Mouse (Mus musculus) lung, postnatal 36 days (tissue): ENCODE measurements around the gene 2700097O09Rik.
"Not testable (repeated sequence)": the region's sequence is repeated elsewhere in the genome, so short reads cannot be mapped to it uniquely, and the experiment has no call there.

Source experiments
- DNase-seq: peaks from one replicate; pipeline ENCODE4 v3.0.0; 2022; ENCODE audit warnings: mixed read lengths

The 2700097O09Rik gene

DNA sequence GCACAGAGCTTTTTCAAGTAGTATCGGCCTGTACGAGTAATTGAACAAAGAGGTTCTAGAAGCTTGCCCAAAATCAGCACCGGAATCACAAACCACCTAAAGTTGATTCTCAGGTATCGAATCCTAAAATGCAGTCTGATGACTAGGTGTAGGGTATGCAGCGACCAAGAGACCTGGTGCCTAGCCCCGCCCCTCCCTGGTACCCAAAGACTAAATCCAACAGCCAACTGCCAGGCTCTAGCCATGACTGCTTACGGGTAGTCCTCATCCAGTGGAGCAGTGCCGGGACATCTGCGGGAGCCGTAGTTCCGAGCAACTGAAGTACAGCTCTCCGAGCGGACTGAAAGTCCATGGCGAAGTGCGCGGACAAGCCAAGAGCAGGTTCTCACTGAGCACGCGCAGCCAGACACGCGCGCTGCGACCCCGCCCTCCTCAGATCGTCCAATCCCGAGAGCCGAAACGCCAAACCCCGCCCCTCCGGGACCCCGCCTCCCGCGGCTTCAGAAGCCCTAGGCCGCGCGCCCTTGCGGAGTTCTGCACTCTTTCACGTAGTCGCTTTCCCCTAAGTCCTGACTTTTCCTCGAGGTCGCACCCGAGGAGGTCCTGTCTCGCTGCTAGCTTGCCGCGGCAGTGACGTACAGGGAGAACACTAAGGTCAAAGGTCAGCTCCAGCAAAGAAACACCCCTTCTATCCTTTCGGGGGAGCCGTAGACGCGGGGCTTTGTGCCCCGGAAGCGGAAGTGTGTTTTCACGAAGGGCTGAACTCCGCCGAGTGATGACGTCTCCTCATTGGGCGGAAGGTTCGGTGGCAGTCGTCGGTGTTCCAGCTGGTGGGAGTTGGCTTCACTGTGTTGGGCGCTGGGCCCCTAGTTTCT, at the start of gene 2700097O09Rik, which contains the start of gene Srp54a:
Gene 2700097O09Rik, minus strand, starts transcription at position 385 of the 875 bp plus-strand sequence.
Gene Srp54a, plus strand, starts transcription at position 537 of the 875 bp plus-strand sequence.
- DNase-seq: peak; percentile 96

DNA sequence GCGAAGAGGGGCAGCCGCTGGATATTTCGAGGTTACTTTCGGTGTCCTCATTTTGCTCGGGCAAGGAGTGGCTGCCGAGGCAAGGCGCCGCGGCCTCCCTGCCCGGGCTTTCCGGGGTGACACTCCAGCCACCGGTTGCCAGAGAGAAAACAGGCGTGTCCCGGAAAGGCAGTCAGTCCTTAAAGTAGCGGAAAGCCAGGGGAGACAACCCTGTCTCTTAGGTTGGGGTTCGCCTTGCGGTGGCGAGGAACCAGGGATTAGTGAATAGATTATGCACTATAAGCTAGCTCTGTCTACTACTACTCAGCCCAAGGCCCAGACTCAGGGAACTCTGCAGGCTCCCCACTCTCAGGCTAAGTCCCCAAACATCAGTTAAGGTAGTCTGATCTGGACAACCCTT, 44.8 kb upstream of the 2700097O09Rik start:
- not testable (repeated sequence) for DNase-seq

DNA sequence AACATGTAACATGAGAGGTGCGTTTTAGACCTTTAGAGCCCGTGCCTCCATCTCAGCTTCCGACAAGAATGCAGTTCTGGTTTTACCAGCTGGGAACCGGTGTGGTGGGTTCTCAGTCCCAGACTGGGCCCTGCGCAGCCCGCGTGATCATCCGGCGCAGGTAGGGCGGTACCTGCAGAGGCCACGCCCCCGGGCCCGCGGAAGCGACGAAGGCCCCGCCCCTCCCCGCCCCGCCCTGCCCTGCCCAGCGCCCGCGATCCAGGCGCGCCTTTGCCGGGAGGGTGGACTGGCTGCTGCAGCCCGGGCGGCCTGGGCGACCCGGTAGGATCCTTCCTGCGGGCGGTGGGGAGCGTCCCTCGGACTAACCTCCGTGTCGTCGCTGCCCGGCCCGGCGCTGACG, 44.3 kb upstream of the 2700097O09Rik start, which contains the start of gene Fam177a:
Gene Fam177a, plus strand, starts transcription at position 228 of the 400 bp plus-strand sequence.
- DNase-seq: not testable (repeated sequence)

DNA sequence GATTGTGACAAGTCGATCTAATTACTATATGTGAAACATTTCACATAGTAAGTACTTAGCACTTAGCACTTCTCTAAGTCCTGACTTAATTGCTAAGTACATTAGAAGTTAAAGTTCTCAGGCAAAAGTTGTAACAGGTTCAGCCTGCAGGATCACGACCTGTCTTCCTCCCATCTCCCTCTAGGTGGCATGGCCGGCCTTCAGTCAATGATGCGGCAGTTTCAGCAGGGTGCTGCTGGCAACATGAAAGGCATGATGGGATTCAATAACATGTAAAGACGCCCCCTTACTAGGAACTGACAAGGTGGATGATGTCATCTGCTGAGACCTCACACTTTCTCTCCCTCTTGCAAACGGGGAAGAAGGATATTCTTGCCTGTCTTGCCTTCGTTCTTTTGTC, 32.7 kb upstream of the 2700097O09Rik start:
- DNase-seq: not testable (repeated sequence)

DNA sequence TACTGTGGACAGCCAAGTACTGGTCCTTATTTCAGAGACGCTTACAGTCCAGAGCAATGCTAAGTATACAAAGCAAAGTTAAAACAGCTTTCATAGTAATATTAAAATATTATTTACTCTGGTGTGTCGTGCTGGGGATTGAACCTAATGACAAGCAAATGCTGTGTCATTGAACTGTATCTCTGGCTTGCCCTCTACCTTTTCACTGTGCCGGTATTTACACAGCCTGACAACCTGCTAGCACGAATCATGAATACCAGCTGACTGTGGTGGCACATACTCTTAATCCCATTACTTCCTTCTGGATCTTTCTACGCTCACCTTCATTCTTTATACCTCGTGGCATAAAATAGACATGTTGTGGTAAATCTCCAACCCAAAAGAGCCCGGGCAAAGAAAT, 12.2 kb upstream of the 2700097O09Rik start:
- DNase-seq: not testable (repeated sequence)

DNA sequence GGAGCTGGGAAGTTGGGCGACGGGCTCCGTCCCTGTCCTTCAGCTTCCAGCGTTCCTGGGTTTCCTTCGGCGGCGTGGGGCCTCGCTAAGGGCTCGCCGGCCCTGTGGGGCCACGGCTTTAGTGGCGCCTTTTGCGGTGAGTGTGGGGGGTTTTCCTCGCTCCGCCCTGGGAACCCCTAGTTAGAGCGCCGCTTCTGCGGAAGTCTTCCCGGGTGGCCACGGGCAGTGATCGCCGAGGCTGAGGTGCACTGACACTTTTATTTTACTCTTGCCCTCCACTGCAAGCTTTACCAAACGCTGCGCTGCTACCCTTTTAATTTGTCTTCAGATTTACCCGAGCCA, 662 bp upstream of the 2700097O09Rik start:
- not testable (repeated sequence) for DNase-seq

DNA sequence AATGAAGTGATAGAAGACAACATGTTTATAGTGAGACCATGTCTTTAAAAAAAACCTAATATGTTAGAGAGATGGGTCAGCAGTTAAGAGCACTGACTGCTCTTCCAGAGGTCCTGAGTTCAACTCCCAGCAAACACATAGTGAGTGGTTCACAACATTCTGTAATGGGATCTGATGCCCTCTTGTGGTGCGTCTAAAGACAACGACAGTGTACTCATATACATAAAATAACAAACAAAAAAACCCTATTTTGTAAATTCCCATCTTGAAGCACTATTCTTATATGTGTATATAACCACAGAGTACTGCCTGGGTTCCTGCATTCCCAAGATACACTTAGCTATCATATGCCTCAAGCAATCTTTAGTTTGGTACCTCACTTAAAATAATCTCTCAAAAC, 1.2 kb downstream of the 2700097O09Rik start:
- DNase-seq: not testable (repeated sequence)

DNA sequence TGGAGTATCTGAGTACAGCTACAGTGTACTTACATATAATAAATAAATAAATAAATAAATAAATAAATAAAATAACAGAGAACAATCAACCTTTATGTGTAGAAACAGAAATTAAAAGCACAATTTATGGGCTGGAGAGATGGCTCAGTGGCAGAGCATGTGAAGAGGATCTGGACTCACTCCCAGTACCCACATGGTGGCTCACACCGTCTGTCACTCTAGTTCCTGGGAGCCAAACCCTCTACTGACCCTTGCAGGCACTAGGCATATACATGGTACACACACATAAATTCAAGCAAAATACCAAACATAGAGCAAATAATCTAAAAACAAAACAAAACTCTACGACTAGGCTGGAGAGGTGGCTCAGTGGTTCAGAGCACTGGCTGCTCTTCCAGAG, 4.6 kb downstream of the 2700097O09Rik start:
- DNase-seq: no peak

DNA sequence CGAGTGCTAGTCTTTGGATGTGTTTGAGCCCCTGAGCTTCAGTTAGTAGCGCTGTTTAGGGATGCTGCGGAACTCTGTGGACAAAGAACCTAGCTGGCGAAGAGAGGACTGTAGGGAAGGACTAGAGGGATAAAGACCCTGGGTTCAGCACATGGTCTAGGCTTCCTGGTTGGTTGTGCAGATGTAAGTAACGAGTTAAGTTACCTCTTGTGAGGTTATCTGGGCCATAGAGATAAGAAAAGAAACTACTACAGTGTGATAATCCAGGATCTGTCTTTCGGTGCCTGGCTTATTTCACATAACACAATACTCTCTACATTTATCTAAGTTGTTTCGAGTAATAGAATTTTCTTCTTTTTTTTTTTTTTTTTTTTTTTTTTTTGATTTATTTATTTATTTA, 6.2 kb downstream of the 2700097O09Rik start:
- DNase-seq: no peak

DNA sequence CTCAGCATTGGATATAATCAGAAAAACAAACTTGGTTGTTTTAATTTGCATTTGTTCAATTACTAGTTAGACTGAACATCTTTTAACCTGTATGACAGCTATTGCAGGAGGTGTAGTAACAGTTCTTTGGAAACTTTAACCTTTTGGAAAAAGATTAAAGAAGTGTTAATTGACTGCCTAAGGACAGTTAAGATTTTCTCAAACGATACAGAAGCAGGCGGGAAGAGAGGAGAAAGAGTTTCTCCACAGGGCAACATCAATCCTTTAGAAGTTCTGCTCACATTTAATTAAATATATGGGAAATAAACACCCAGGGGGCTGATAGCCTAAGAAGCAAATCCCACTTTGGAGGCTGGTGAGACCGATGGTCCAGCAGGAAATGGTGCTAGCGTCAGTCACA, 7.4 kb downstream of the 2700097O09Rik start:
- DNase-seq: no peak

DNA sequence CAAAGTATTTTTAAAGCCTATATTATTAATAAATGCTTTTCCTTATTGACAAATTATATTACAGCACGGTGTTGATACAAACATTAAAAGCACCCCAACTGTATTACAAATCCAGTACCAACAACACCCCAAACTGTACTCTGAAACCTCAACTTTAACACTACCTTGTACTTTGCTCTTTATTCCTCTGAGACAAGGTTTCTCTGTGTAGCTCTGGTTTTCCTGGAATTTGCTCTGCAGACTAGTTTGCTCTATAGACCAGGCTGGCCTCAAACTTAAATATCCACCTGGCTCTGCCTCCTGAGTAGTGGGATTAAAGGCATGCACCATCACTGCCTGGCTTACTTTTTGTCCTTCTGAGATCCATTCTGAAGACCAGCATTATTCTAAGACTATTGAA, 17.8 kb downstream of the 2700097O09Rik start:
- no peak for DNase-seq

DNA sequence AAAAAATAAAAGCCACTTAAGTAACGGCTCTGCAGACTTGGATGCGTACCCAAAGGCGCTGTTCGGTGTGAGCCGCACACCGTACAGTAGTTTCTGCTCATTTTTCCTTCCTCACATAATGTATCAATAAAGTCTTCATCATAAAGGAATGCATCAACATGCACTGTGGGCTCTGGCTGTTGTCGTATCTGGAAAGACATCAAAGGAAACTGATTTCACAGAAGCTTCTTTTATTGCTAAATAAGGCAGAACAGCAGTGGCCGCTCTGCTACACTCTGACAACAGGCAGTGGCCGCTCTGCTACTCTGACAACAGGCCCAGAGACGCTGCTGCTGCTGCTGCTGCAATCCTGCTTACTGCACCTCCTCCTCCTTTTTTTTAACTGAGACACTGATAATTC, 18.9 kb downstream of the 2700097O09Rik start:
- DNase-seq: peak; percentile 64

DNA sequence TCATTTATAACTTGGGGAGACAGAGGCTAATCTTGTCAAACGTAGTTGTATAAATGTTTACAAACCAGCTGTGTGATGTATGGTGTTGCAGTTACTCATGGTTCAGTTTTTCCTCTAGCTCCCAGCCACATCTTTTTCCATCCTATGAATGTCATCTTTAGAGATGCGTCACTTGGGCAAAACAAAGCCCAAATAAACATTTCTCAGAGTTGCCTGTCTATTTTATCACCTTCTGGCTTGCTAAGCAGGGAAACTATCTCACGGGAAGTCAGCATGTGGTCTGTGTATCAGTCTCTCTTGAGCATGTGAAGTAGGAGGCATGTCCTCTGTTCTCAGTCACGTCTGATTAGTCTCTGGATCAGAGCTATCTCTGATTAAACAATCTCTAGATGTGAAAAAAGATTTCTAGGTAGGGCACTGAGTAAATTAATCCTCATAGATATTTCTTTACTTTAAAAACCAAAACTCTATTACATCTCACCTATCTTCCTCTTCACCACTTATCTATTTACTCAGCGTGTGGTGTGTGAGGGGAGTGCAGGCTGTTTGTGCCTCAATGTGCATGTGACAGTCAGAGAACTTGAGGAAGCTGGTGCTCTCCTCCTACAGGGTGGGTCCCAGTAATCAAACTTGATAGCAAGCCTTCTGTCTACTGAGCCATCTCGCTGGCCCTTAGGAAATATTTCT, 19.6 kb downstream of the 2700097O09Rik start:
- DNase-seq: no peak

DNA sequence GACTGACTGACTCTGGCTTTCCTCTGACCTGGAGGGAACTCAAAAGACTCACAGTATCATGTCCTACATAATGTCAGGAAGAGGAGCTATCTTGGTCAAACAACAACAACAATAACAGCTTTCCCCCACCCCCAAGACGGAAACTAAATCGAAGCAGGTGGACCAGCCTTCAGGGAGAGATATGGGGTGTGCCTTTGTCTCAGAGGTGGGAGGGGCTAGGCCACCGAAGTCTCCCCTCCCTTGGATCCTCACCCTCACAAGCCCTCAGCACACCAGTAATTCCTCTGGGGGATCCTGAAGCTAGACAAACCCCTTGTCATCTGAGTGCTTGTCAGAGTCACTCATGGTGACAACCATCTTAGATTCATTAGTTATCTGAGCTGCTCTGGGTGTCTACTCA, 20.1 kb downstream of the 2700097O09Rik start:
- no peak for DNase-seq

DNA sequence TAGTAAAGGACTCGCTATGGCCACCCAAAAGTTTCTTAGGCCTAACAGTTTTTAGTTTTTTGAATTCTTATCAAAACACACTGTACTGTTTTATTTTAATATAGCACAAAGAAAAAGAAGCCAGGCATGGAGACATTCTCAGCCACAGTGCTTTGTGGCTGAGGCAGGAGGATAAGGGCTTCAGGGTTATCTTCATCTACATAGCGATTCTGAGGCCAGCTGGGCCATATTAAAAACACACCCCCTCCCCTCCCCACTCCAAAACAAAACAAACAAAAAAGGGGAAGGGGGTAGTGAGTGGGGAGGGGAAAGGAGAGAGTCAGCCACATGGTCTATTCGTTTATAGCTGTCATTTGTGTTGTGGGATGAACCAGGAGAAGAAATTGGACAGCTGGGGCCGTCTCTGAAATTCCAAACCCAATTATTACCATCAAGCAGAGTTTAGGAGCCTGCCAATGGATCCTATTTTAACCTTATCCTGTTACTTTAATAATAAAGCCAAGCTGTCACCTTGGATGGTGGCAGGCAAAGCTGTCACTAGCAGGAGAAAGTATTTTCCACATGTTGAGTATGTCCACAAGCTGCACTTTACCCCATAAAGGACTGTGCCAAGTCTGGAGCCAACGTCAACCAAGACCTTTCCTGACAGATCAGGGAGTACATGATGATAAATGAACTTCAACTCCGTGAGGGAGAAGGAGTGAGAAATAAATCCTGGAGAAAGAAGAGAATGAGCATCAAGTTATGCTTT, 20.9 kb downstream of the 2700097O09Rik start:
- peak; percentile 54 for DNase-seq

DNA sequence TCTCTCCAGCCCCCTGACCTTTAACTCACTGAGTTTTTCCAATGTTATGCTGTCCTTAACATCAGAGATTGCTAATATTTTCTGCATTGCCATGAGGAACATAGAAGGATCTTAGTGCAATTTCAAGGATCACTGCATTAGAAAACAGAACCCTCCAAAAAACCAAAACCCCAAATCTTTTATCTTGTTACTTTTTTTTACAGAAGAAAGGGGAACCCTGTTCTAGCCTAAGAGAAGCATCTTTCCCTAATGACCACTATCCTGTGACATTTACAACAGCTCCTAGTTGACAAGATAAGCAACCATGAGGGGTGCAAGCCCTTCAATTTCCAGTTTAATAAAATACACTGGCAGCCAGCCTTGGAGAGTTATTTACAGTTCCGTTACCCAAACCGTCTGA, 23.2 kb downstream of the 2700097O09Rik start:
- DNase-seq: no peak

DNA sequence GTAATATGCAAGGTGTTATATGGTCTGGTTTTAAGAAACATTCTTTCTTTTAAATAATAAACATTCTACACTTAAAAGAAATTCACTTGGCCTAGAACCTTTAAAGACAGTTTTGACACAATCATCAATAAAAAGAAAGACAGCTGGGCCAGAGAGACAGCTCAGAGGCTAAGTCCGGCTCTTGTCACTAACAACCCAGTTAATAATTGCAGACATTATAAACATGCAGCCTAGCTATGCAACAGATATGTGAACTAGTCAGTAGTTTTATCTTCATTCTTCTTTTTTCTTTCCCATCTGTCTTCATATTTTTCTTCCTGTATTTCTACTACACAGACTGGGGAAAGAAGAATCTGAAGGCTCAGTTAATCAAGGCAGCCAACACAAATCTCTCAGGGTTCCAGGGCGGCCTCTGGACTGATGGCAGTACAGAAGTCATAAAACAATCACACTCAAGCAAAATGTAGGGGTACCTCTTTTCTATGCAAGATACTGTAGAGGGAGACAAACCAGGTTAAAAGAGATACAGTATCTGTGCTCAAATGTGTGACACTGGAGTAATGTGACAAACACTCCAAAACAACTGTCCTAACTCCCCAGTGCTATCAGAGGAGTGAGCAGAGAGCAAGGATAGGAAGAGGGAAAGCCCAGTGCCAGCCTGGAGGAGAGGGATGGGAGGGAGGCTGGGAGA, 25.2 kb downstream of the 2700097O09Rik start:
- DNase-seq: no peak

DNA sequence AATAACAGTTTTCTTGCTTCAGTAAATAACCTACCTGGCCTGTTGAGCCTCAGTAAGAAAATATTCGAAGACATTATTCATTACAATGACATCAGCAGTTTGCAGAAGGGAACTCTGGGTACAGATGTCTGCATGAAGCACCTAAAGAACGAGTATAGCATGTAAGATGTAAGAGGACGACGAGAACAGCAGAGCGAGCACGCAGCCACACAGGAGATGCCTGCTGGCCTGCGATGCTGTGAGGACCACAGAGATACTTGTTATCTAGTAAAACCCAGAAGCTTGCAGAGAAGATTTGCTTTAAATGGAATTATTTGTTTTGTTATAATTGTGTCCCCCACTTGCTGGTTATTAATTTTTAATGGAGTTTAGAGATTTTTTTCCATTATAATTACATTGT, 26.6 kb downstream of the 2700097O09Rik start:
- no peak for DNase-seq

DNA sequence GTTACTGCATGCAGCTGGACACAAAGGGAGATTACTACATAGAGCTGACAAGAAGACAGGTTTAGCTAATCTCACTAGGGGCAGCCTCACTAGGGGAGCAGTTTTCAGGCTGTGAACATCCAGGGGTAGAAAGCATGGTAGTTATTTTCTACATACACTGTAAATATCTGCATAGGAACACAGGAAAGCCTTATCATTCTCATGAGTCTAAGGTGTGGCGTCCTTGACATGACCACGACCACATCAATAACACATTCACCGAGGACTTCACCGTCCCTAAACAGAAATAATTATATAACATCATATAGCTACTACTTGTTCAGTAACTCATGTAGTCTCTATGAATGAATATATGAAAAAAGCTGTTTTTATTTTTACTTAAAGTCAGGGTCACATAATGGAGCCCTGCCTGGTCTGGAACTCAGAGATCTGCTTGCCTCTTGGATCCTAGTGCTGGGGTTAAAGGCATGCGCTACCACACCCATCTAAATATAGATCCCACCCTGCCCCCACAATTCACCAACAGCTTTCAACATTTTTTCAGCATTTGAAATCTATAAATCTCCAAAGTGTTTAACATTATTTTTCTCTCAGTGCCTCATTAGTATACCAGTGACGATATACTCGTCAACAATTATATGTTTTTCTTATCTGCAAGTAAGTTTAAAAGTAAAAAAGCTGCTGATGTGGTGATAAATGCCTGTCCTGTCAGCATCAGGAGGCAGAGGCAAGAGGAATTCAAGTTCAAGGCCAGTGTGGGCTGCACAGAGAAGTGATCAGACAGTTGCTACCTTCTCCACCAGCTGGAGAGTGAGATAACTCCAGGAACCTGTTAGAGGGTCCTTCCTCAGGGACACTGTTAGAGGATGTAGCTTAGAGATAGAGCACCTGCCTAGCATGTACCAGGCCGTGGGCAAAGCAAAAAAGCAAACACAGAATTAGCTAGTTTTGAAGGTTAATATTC, 28.4 kb downstream of the 2700097O09Rik start:
- no peak for DNase-seq

DNA sequence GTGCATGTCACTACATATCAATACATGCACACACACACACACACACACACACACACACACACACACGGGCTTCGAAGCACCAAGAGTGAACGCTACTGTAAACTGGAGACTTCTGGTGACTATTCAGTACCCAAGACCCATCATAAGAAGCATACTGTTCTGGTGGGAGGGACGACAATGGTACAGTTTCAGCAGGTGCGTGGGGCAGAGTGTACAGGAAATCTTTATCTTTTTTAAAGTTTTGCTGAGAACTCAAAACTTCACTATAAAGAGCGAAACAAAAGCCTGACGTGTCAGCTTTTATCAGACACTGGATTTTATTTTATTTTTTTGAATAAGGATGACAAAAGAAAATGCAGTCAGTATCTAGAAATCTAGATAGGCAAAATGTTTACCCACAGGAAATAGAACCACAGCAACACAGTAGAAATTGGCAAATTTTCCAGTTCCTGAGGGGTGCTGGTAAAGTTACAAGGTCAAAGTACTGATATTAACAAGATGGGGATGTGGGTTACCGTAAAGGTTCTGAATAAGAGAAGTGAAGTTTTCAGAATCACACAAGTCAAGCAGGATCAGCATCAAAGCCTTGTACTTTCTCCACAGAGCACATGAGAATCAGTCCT, 30.1 kb downstream of the 2700097O09Rik start:
- no peak for DNase-seq

DNA sequence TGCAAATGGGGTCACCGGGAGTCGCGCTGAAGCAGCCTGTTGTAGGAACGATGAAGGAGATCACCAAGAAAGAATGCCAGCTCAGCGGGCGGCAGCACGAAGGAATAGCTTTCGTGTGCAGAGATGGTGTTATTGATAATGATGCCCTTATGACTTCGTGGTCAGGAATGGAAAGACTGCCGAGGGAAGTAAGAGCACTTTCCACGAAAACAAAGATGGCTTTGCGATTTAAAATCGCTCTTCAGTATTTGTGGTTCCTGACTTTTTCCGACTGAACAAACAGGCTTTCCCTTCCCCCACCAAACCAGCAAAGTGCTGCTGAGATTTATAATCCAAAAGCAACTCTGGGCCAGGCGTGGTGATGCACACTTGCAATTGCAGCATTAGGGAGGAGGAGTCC, 38.9 kb downstream of the 2700097O09Rik start:
- no peak for DNase-seq
